Mouse (Mus musculus) lung, adult 2 months (tissue): Measurements from ENCODE around the gene Insr. TPM values are rescaled to one million over a fixed set of nuclear protein-coding genes. Genes with fewer than 3 reads are reported as not detected.
"Not testable (repeated sequence)": the region's sequence is repeated elsewhere in the genome, so short reads cannot be mapped to it uniquely, and the experiment has no call there.

Source experiments
- DNase-seq: peaks from one replicate; pipeline ENCODE4 v3.0.0; 2022
- H3K4me1 ChIP-seq: fragments of 200-500 bp; 2 replicates; pipeline ENCODE4 v1.6.1; 2011; ENCODE audit warnings: low read length; ENCODE audit not compliant: control insufficient read depth, insufficient read depth
- H3K4me3 ChIP-seq: fragments of 200-500 bp; replicated peaks from 2 replicates; pipeline ENCODE3; 2011; ENCODE audit warnings: low read depth, mild to moderate bottlenecking, control low read depth, low read length; ENCODE audit errors: extremely low read depth
- CTCF ChIP-seq: fragments of 200-500 bp; IDR thresholded peaks from 2 replicates; pipeline ENCODE4 v1.5.1; 2011; ENCODE audit warnings: mild to moderate bottlenecking, low read length, control low read depth; ENCODE audit not compliant: insufficient read depth
- POLR2A ChIP-seq: fragments of 200-500 bp; IDR thresholded peaks from 2 replicates; pipeline ENCODE4 v1.6.1; 2011; ENCODE audit warnings: low read depth, mild to moderate bottlenecking, control low read depth, low read length, borderline replicate concordance; ENCODE audit errors: extremely low read depth
- WGBS: fragments of 180-500 bp; shearing (Covaris S2); methylation state at CpG from one replicate; pipeline ENCODE4 v1.1.7; 2018; 5-methylcytosine and 5-hydroxymethylcytosine counted together
- polyA plus RNA-seq: library from polyadenylated mRNA; depleted of rRNA; stranded (reverse); fragments of >200 nt; gene quantifications from 2 replicates; pipeline ENCODE4 v1.2.3, GENCODE M21; 2012; rRNA removed

Insr gene
- polyA plus RNA-seq, 1 experiment: 24.6 TPM

DNA sequence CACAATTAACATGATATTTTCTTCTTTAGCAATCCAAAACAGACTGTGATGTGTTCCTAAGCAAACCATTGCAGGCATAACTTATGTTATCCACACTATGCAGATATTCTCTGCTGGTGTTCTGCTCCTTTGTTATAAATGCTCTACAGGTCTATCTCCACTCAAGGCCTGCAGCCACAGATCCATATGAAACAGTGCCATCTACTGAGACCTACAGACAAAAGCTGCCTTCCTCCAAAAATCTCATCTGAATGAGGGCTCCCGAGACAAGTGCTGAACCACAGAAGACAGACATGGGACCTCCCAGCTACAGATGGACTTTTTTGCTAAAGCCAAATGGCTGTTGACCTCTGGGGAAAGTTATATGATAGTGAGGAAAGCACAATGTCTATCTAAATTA is 132.9 kb downstream of the Insr start:
- TF ChIP-seq POLR2A (no peak), CTCF (no peak)
- no peak overlapping the region for H3K4me3 ChIP-seq
- no peak for DNase-seq
- WGBS: 68% methylated on average over 1 of the region's 1 CpGs
- no peaks in the 10 kb centered on the region for H3K4me1 ChIP-seq

DNA sequence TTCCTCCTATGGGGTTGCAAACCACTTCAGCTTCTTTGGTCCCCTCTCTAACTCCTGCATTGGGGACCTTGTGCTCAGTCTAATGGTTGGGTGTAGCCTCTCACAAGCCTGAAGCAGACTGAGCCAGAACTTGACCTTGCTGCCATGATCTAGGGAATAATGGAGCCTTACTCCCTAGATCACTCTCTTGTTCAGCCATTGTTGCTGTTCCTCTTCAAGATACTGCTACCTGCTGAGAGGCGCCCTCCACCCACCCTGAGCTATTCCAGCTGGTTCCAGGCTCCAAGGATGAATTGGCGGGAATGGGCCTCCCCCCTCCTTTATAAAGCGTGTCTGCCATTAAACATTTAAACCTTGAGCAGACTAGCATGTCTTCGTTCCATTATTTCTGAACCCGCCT is 179.0 kb downstream of the Insr start:
- not testable (repeated sequence) for DNase-seq, H3K4me1 ChIP-seq, H3K4me3 ChIP-seq
- WGBS: 83% methylated on average over 5 of the region's 5 CpGs

Other genes with a start within 250 kb of the Insr start
- gene A430078G23Rik, start 73.8 kb upstream of the Insr start, polyA plus RNA-seq: 1.6 and 3.1 TPM in 2 replicates
- 68.7 and 87.9 TPM in 2 replicates for gene Arhgef18, start 113.4 kb upstream of the Insr start, polyA plus RNA-seq
- gene Pex11g, start 188.1 kb upstream of the Insr start, polyA plus RNA-seq: 7.6 and 7.7 TPM in 2 replicates
- gene Tex45, start 191.2 kb upstream of the Insr start, polyA plus RNA-seq: 0.14 and 0.24 TPM in 2 replicates
- 78.5 TPM in 2 replicates for gene Zfp358, start 213.5 kb upstream of the Insr start, polyA plus RNA-seq
- 286 and 410 TPM in 2 replicates for gene Mcoln1, start 220.8 kb upstream of the Insr start, polyA plus RNA-seq
- gene Pnpla6, start 235.8 kb upstream of the Insr start, polyA plus RNA-seq: 75.7 and 88.1 TPM in 2 replicates